Mouse (Mus musculus) gastrocnemius, adult 18-20 months (tissue): ENCODE measurements around the gene Sdk2. TPM values are rescaled to one million over a fixed set of nuclear protein-coding genes. Genes with fewer than 3 reads are reported as not detected.

Experiments used
- DNase-seq: peaks from one replicate; pipeline ENCODE4 v3.0.0; 2021; ENCODE audit warnings: low spot score
- total RNA-seq, 2 experiments: library from RNA; stranded (reverse); gene quantifications; 2 replicates each; pipeline ENCODE4 v1.2.3; 2021

Sdk2 gene
- total RNA-seq, 2 experiments from 2014 or later: 0.41 to 0.57 TPM

GRCm38 (mm10) chr11:113843920-113844319, 222.9 kb downstream of the Sdk2 start:
- DNase-seq: no peak

GRCm38 (mm10) chr11:113842879-113843278, 224.0 kb downstream of the Sdk2 start:
- DNase-seq: no peak

GRCm38 (mm10) chr11:113831608-113832007, 235.2 kb downstream of the Sdk2 start:
- DNase-seq: no peak

GRCm38 (mm10) chr11:113828081-113828554, 238.7 kb downstream of the Sdk2 start:
- no peak for DNase-seq

- no peak for DNase-seq
These were observed 246.8 kb downstream of the Sdk2 start for GRCm38 (mm10) chr11:113820005-113820404.

GRCm38 (mm10) chr11:113819001-113819400, 247.8 kb downstream of the Sdk2 start:
- no peak for DNase-seq

GRCm38 (mm10) chr11:113816971-113817548, 249.8 kb downstream of the Sdk2 start:
- no peak for DNase-seq

GRCm38 (mm10) chr11:113816439-113816838, 250.4 kb downstream of the Sdk2 start:
- no peak for DNase-seq

GRCm38 (mm10) chr11:113811546-113812339, 255.1 kb downstream of the Sdk2 start:
- no peak for DNase-seq

GRCm38 (mm10) chr11:113810638-113811545, 256.0 kb downstream of the Sdk2 start:
- peak; percentile 78 for DNase-seq

GRCm38 (mm10) chr11:113807086-113807485, 259.8 kb downstream of the Sdk2 start:
- peak; percentile 22 for DNase-seq

GRCm38 (mm10) chr11:113806382-113807077, 260.3 kb downstream of the Sdk2 start:
- DNase-seq: no peak

- DNase-seq: no peak
These were observed 260.9 kb downstream of the Sdk2 start for GRCm38 (mm10) chr11:113805974-113806373.

GRCm38 (mm10) chr11:113803321-113803941, 263.4 kb downstream of the Sdk2 start:
- no peak for DNase-seq

GRCm38 (mm10) chr11:113802456-113802855, 264.4 kb downstream of the Sdk2 start:
- no peak for DNase-seq

- DNase-seq: no peak
These were observed 266.8 kb downstream of the Sdk2 start for GRCm38 (mm10) chr11:113800026-113800425.

- DNase-seq: no peak
These were observed 267.8 kb downstream of the Sdk2 start for GRCm38 (mm10) chr11:113799041-113799447.

- DNase-seq: no peak
These were observed 268.8 kb downstream of the Sdk2 start for GRCm38 (mm10) chr11:113798011-113798410.

GRCm38 (mm10) chr11:113797014-113797983, 269.5 kb downstream of the Sdk2 start:
- DNase-seq: no peak

GRCm38 (mm10) chr11:113795846-113796245, 271.0 kb downstream of the Sdk2 start:
- no peak for DNase-seq
